Mouse (Mus musculus) myocyte (in vitro differentiated cells): ENCODE measurements around the gene Furin. TPM values are rescaled to one million over a fixed set of nuclear protein-coding genes. Genes with fewer than 3 reads are reported as not detected.

ENCODE experiments used
- H3K27me3 ChIP-seq: one replicate; pipeline ENCODE4 v1.6.1; 2011; ENCODE audit not compliant: control insufficient read depth, insufficient read depth, insufficient read length
- H3K36me3 ChIP-seq: one replicate; pipeline ENCODE4 v1.6.1; 2011; ENCODE audit not compliant: control insufficient read depth, insufficient read depth
- H3K4me2 ChIP-seq: one replicate; pipeline ENCODE4 v1.6.1; 2011; ENCODE audit warnings: low read depth, control low read depth
- H3K4me3 ChIP-seq: one replicate; pipeline ENCODE4 v1.5.1; 2011; ENCODE audit warnings: mild to moderate bottlenecking, control low read depth, moderate library complexity
- H3K79me2 ChIP-seq: one replicate; pipeline ENCODE4 v1.6.1; 2011; ENCODE audit not compliant: control insufficient read depth, insufficient read depth
- H3ac ChIP-seq: one replicate; pipeline ENCODE4 v1.6.1; 2011; ENCODE audit not compliant: control insufficient read depth, insufficient read length
- CEBPB ChIP-seq: IDR thresholded peaks from 2 replicates; pipeline ENCODE4 v1.6.1; 2011; ENCODE audit warnings: mild to moderate bottlenecking, moderate library complexity; ENCODE audit not compliant: poor library complexity, insufficient read depth, severe bottlenecking
- E2F4 ChIP-seq: IDR thresholded peaks from one replicate; pipeline ENCODE4 v1.6.1; 2011; ENCODE audit warnings: mild to moderate bottlenecking, control low read depth, moderate library complexity; ENCODE audit not compliant: insufficient read depth
- MAX ChIP-seq: IDR thresholded peaks from one replicate; pipeline ENCODE4 v1.6.1; 2011; ENCODE audit warnings: low read depth, mild to moderate bottlenecking, control low read depth
- MYOD1 ChIP-seq, 3 experiments: IDR thresholded peaks; one replicate each; pipeline ENCODE4 v1.6.1; 2011; ENCODE audit warnings: control low read depth in 2 of 3, low read depth in 2 of 3, mild to moderate bottlenecking in 2 of 3, moderate library complexity in 1 of 3; ENCODE audit not compliant: insufficient read length in 2 of 3, control insufficient read depth in 1 of 3
- MYOG ChIP-seq, 3 experiments: IDR thresholded peaks; one replicate each; pipeline ENCODE4 v1.6.1; 2011; ENCODE audit warnings: control low read depth in 2 of 3, low read depth in 2 of 3, mild to moderate bottlenecking in 2 of 3; ENCODE audit not compliant: insufficient read length in 2 of 3, control insufficient read depth in 1 of 3, insufficient read depth in 1 of 3
- POLR2A ChIP-seq: IDR thresholded peaks from one replicate; pipeline ENCODE4 v1.6.1; 2011; ENCODE audit warnings: low read depth, mild to moderate bottlenecking, control low read depth, moderate library complexity; ENCODE audit not compliant: insufficient read length
- POLR2AphosphoS2 ChIP-seq: IDR thresholded peaks from one replicate; pipeline ENCODE4 v1.6.1; 2011; ENCODE audit warnings: low read depth, control low read depth; ENCODE audit not compliant: insufficient read length
- REST ChIP-seq: IDR thresholded peaks from one replicate; pipeline ENCODE4 v1.6.1; 2011; ENCODE audit warnings: mild to moderate bottlenecking, control low read depth, moderate library complexity; ENCODE audit not compliant: insufficient read depth, insufficient read length
- SRF ChIP-seq: IDR thresholded peaks from one replicate; pipeline ENCODE4 v1.6.1; 2011; ENCODE audit warnings: low read depth; ENCODE audit not compliant: control insufficient read depth, insufficient read length
- TCF12 ChIP-seq: IDR thresholded peaks from one replicate; pipeline ENCODE4 v1.6.1; 2011; ENCODE audit warnings: mild to moderate bottlenecking, control low read depth; ENCODE audit not compliant: poor library complexity, insufficient read depth, severe bottlenecking
- TCF3 ChIP-seq: IDR thresholded peaks from one replicate; pipeline ENCODE4 v1.6.1; 2011; ENCODE audit warnings: low read depth, control low read depth; ENCODE audit not compliant: insufficient read length
- USF1 ChIP-seq: IDR thresholded peaks from one replicate; pipeline ENCODE4 v1.6.1; 2011; ENCODE audit warnings: low read depth, mild to moderate bottlenecking, control low read depth, moderate library complexity
- polyA plus RNA-seq: library from polyadenylated mRNA; unstranded; fragments of >200 nt; fragmentation: generic; extraction: Trizol; gene quantifications from one replicate; pipeline ENCODE4 v1.2.1, GENCODE M21; 2012; ENCODE audit warnings: missing spikeins

The Furin gene
- polyA plus RNA-seq, 1 experiment = 64.1 TPM

- Histone ChIP-seq H3K4me3 (no peak overlapping the region), H3ac (no peak overlapping the region), H3K36me3 (no peaks in the 10 kb centered on the region), H3K27me3 (no peaks in the 10 kb centered on the region), H3K4me2 (no peak overlapping the region), H3K79me2 (no peaks in the 10 kb centered on the region)
- TF ChIP-seq MAX = no peak
- TF ChIP-seq POLR2AphosphoS2 = no peak
- no peak for TF ChIP-seq E2F4
- no peak for TF ChIP-seq MYOG (IDR thresholded peaks at IDR 0.05; ENCODE audit: control insufficient read depth in 1 of 3, insufficient read depth in 1 of 3, insufficient read length in 2 of 3, low read depth in 2 of 3)
- no peak for TF ChIP-seq REST
- no peak for TF ChIP-seq POLR2A
- TF ChIP-seq CEBPB = no peak
- no peak for TF ChIP-seq TCF12
- TF ChIP-seq MYOD1 (IDR thresholded peaks at IDR 0.05; ENCODE audit: control insufficient read depth in 1 of 3, insufficient read length in 2 of 3, low read depth in 2 of 3) = no peak
- TF ChIP-seq USF1 = no peak
- TF ChIP-seq SRF = no peak
- TF ChIP-seq TCF3 = no peak
Observed at GRCm38 (mm10) chr7:80445492-80445891, 40.3 kb upstream of the Furin start.

- H3ac ChIP-seq = no peak overlapping the region
- H3K4me3 ChIP-seq = no peak overlapping the region
- H3K79me2 ChIP-seq = no peaks in the 10 kb centered on the region
- no peak overlapping the region for H3K4me2 ChIP-seq
- H3K36me3 ChIP-seq = no peaks in the 10 kb centered on the region
- TF ChIP-seq TCF12 (no peak), REST (no peak), MAX (no peak), CEBPB (no peak), MYOD1 (IDR thresholded peaks at IDR 0.05; ENCODE audit: control insufficient read depth in 1 of 3, insufficient read length in 2 of 3, low read depth in 2 of 3) (no peak), E2F4 (no peak), SRF (no peak), POLR2A (no peak), MYOG (IDR thresholded peaks at IDR 0.05; ENCODE audit: control insufficient read depth in 1 of 3, insufficient read depth in 1 of 3, insufficient read length in 2 of 3, low read depth in 2 of 3) (no peak), POLR2AphosphoS2 (no peak), USF1 (no peak), TCF3 (no peak)
- no peaks in the 10 kb centered on the region for H3K27me3 ChIP-seq
Observed at GRCm38 (mm10) chr7:80444401-80445249, 39.4 kb upstream of the Furin start.

GRCm38 (mm10) chr7:80443124-80443523 is 37.9 kb upstream of the Furin start:
- Histone ChIP-seq H3K4me3 (no peak overlapping the region), H3K27me3 (no peaks in the 10 kb centered on the region), H3K36me3 (no peaks in the 10 kb centered on the region), H3K4me2 (no peak overlapping the region), H3K79me2 (no peaks in the 10 kb centered on the region), H3ac (no peak overlapping the region)
- no peak for TF ChIP-seq TCF12
- TF ChIP-seq SRF = no peak
- TF ChIP-seq REST = no peak
- TF ChIP-seq POLR2AphosphoS2 = no peak
- no peak for TF ChIP-seq MAX
- no peak for TF ChIP-seq TCF3

GRCm38 (mm10) chr7:80441986-80442904 is 37.0 kb upstream of the Furin start:
- Histone ChIP-seq H3K79me2 (no peaks in the 10 kb centered on the region), H3K36me3 (no peaks in the 10 kb centered on the region), H3K27me3 (no peaks in the 10 kb centered on the region), H3K4me2 (no peak overlapping the region), H3K4me3 (no peak overlapping the region), H3ac (no peak overlapping the region)
- TF ChIP-seq SRF (no peak), E2F4 (no peak), POLR2AphosphoS2 (no peak), MYOG (IDR thresholded peaks at IDR 0.05; ENCODE audit: control insufficient read depth in 1 of 3, insufficient read depth in 1 of 3, insufficient read length in 2 of 3, low read depth in 2 of 3) (no peak), TCF3 (no peak), TCF12 (no peak), USF1 (no peak), MYOD1 (IDR thresholded peaks at IDR 0.05; ENCODE audit: control insufficient read depth in 1 of 3, insufficient read length in 2 of 3, low read depth in 2 of 3) (no peak)
